Comparison of ENCODE assay signal across 10 mouse cellular contexts in the genomic region with DNA sequence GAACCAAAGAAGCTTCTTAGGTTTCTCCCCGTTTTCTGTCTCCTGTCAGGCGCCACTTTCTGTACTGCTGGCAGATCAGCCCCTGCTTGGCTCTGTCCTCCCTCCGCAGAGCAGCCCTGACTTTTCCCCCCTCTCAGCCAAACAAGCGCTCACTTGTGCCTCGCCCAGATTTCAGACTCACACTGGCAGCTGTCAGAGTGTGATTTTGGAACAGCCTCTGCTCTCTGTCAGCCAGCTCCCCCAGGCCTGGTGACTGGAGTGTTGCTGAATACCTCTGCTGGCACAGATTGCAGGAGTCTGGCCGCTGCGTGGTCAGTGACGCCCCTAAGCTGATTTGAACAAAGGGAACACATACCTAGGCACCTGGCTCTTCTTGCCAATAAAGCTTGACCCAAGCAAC. TPM values are rescaled to one million over a fixed set of nuclear protein-coding genes. Genes with fewer than 3 reads are reported as not detected.
A peak's percentile ranks its signal among the peaks of the same experiment; 100 is the strongest.
DNase-seq lines count a peak whose midpoint lies in the region; ATAC-seq and TF ChIP-seq lines count a peak whose summit lies in the region.
"Had no signal": no experiment of that assay in that cellular context is flagged by ENCODE, and none has a peak within 500 bp of the region (broad histone marks: within the 10 kb centered on the region; RNA-seq: fewer than 3 reads in every experiment).

No protein-coding gene starts in this region.

- no peaks in the 10 kb centered on the region for H3K4me1 ChIP-seq in neural tube, embryonic 14.5 days (ENCODE audit: control insufficient read depth, insufficient read depth, low read length)
- H3K4me1 ChIP-seq in forebrain, embryonic 16.5 days (replicated peaks; ENCODE audit: control insufficient read depth, insufficient read depth, low read length), result peaks cover 17% of the 10 kb centered on the region
- H3K4me1 ChIP-seq in limb, embryonic 15.5 days, result peaks cover 45% of the 10 kb centered on the region
- 0 out of 2 replicates have a peak, but pooled peaks cover 3% of the 10 kb centered on the region for H3K4me1 ChIP-seq in stomach, embryonic 14.5 days (ENCODE audit: control insufficient read depth, insufficient read depth, low read length)
- H3K4me1 ChIP-seq in liver, postnatal 0 days (ENCODE audit: insufficient read depth), result no peaks in the 10 kb centered on the region

- no peak overlapping the region for H3K9ac ChIP-seq in neural tube, embryonic 14.5 days (replicated peaks; ENCODE audit: low read depth, low read length)
- no peak overlapping the region for H3K9ac ChIP-seq in forebrain, embryonic 16.5 days (replicated peaks; ENCODE audit: low read depth, low read length)
- no peak overlapping the region for H3K9ac ChIP-seq in limb, embryonic 15.5 days
- H3K9ac ChIP-seq in stomach, embryonic 14.5 days (replicated peaks; ENCODE audit: low read depth, low read length), result no peak overlapping the region
- H3K9ac ChIP-seq in liver, postnatal 0 days (replicated peaks), result no peak overlapping the region

- DNase-seq in neural tube, embryonic 10.5 days (ENCODE audit: extremely low spot score, low spot score), result no peak
- DNase-seq in heart, postnatal 25 days (ENCODE audit: low spot score), result peak; percentile 80
- no peak for DNase-seq in liver, postnatal 0 days
- no peak for DNase-seq in thymus, postnatal 0 days (ENCODE audit: low spot score)

- intact Hi-C loops in heart, postnatal 25 days (cut with DNase I), result no loop called here

- 66% methylated on average over 8 of the region's 8 CpGs for WGBS in neural tube, embryonic 14.5 days
- WGBS in forebrain, embryonic 16.5 days, result 17% methylated on average over 8 of the region's 8 CpGs
- 20% methylated on average over 8 of the region's 8 CpGs for WGBS in limb, embryonic 15.5 days
- 45% methylated on average over 8 of the region's 8 CpGs for WGBS in stomach, embryonic 14.5 days
- WGBS in liver, postnatal 0 days (ENCODE audit: insufficient replicate concordance), result 72% methylated on average over 8 of the region's 8 CpGs

- no peaks in the 10 kb centered on the region for H3K27me3 ChIP-seq in neural tube, embryonic 14.5 days (ENCODE audit: control insufficient read depth, insufficient read depth, low read length)
- no peaks in the 10 kb centered on the region for H3K27me3 ChIP-seq in forebrain, embryonic 16.5 days (replicated peaks; ENCODE audit: control insufficient read depth, insufficient read depth, low read length)
- H3K27me3 ChIP-seq in limb, embryonic 15.5 days, result no peaks in the 10 kb centered on the region
- no peaks in the 10 kb centered on the region for H3K27me3 ChIP-seq in stomach, embryonic 14.5 days (ENCODE audit: control insufficient read depth, insufficient read depth, low read length)
- no peaks in the 10 kb centered on the region for H3K27me3 ChIP-seq in liver, postnatal 0 days (ENCODE audit: insufficient read depth, low read length)

- no peak overlapping the region for H3K4me3 ChIP-seq in neural tube, embryonic 14.5 days (ENCODE audit: low read depth, low read length)
- no peak overlapping the region for H3K4me3 ChIP-seq in forebrain, embryonic 16.5 days (replicated peaks; ENCODE audit: low read length)
- no peak overlapping the region for H3K4me3 ChIP-seq in limb, embryonic 15.5 days
- H3K4me3 ChIP-seq in stomach, embryonic 14.5 days (ENCODE audit: low read depth, low read length), result no peak overlapping the region
- H3K4me3 ChIP-seq in liver, postnatal 0 days (ENCODE audit: low read depth, low read length), result no peak overlapping the region
- H3K4me3 ChIP-seq: erythroblast, embryonic 14.5 days had no signal

- H3K4me2 ChIP-seq in neural tube, embryonic 14.5 days (ENCODE audit: low read depth, low read length), result no peak overlapping the region
- H3K4me2 ChIP-seq in forebrain, embryonic 16.5 days (ENCODE audit: low read length), result no peak overlapping the region
- H3K4me2 ChIP-seq in limb, embryonic 15.5 days, result no peak overlapping the region
- H3K4me2 ChIP-seq in stomach, embryonic 14.5 days (replicated peaks; ENCODE audit: low read depth, low read length), result no peak overlapping the region
- H3K4me2 ChIP-seq in liver, postnatal 0 days (ENCODE audit: low read depth, low read length), result no peak overlapping the region

- 0 out of 2 replicates have a peak, but pooled peaks cover 4% of the 10 kb centered on the region for H3K36me3 ChIP-seq in neural tube, embryonic 14.5 days (ENCODE audit: control insufficient read depth, insufficient read depth, low read length)
- peaks cover 8% of the 10 kb centered on the region; the same call in 1 of the 2 replicates for H3K36me3 ChIP-seq in forebrain, embryonic 16.5 days (ENCODE audit: control insufficient read depth, insufficient read depth)
- H3K36me3 ChIP-seq in limb, embryonic 15.5 days, result peaks cover 23% of the 10 kb centered on the region; the same call in 1 of the 2 replicates
- no peaks in the 10 kb centered on the region; the same call in 1 of the 2 replicates for H3K36me3 ChIP-seq in stomach, embryonic 14.5 days (ENCODE audit: control insufficient read depth, insufficient read depth, low read length)
- no peaks in the 10 kb centered on the region for H3K36me3 ChIP-seq in liver, postnatal 0 days (replicated peaks; ENCODE audit: insufficient read depth, low read length)

- peak; percentile 38; the same call in 1 of the 2 replicates for ATAC-seq in neural tube, embryonic 14.5 days (ENCODE audit: low read depth)
- ATAC-seq in forebrain, embryonic 16.5 days, result peak; percentile 90
- ATAC-seq in limb, embryonic 15.5 days (ENCODE audit: insufficient number of reproducible peaks, low FRiP score, low TSS enrichment, low read depth), result peak; percentile 84
- ATAC-seq in stomach, embryonic 14.5 days (ENCODE audit: insufficient number of reproducible peaks, insufficient read depth, low FRiP score, low read depth), result peak; percentile 38; the same call in 1 of the 2 replicates
- no peak for ATAC-seq in liver, postnatal 0 days

- no peak overlapping the region for H3K27ac ChIP-seq in neural tube, embryonic 14.5 days (ENCODE audit: low read depth, low read length)
- peak overlapping the region; percentile 54 for H3K27ac ChIP-seq in forebrain, embryonic 16.5 days (ENCODE audit: low read length)
- peak overlapping the region; percentile 88 for H3K27ac ChIP-seq in limb, embryonic 15.5 days
- peak overlapping the region; percentile 21 for H3K27ac ChIP-seq in stomach, embryonic 14.5 days (ENCODE audit: low read length)
- H3K27ac ChIP-seq in liver, postnatal 0 days (ENCODE audit: low read depth), result no peak overlapping the region

- no peak for TF ChIP-seq CTCF in liver, postnatal 0 days (IDR thresholded peaks at IDR 0.05; ENCODE audit: low read depth)

- no peaks in the 10 kb centered on the region for H3K9me3 ChIP-seq in neural tube, embryonic 14.5 days (ENCODE audit: control insufficient read depth, low read length)
- no peaks in the 10 kb centered on the region for H3K9me3 ChIP-seq in forebrain, embryonic 16.5 days (ENCODE audit: control insufficient read depth, low read length)
- H3K9me3 ChIP-seq in limb, embryonic 15.5 days, result no peaks in the 10 kb centered on the region
- H3K9me3 ChIP-seq in stomach, embryonic 14.5 days (ENCODE audit: control insufficient read depth, low read depth, low read length), result no peaks in the 10 kb centered on the region
- H3K9me3 ChIP-seq in liver, postnatal 0 days (ENCODE audit: low read length), result no peaks in the 10 kb centered on the region

- TF ChIP-seq EP300 in liver, postnatal 0 days (IDR thresholded peaks at IDR 0.05; ENCODE audit: low read depth), result no peak

RNA-seq across cellular contexts. Expression of a gene that starts 9.8 kb away (rescaled TPM):
- polyA plus RNA-seq in neural tube, embryonic 14.5 days (2014; fragmentation: Nextera tagmentation; extraction: Ambion mirVana), result not detected in 2 replicates
- polyA plus RNA-seq in forebrain, embryonic 16.5 days (2015; fragmentation: Nextera tagmentation; extraction: Ambion mirVana), result not detected in 2 replicates
- not detected for total RNA-seq in heart, postnatal 25 days (2021)
- not detected in 2 replicates for polyA plus RNA-seq in limb, embryonic 15.5 days (2015; fragmentation: Nextera tagmentation; extraction: Ambion mirVana)
- polyA plus RNA-seq in stomach, embryonic 14.5 days (2014; fragmentation: Nextera tagmentation; extraction: Ambion mirVana), result not detected in 2 replicates
- not detected in 2 replicates for polyA plus RNA-seq in liver, postnatal 0 days (2015; fragmentation: Nextera tagmentation; extraction: Ambion mirVana)
- 0.07 TPM in 1 of 2 replicates, not detected in the other for polyA plus RNA-seq in thymus, postnatal 0 days (2015; fragmentation: Nextera tagmentation; extraction: Ambion mirVana)
- total RNA-seq: MEL had no signal
- polyA plus RNA-seq: erythroblast, embryonic 14.5 days had no signal

RNA-seq across cellular contexts. Expression of a gene that starts 50.1 kb away (rescaled TPM):
- 29.8 and 34.3 TPM in 2 replicates for polyA plus RNA-seq in neural tube, embryonic 14.5 days (2014; fragmentation: Nextera tagmentation; extraction: Ambion mirVana)
- polyA plus RNA-seq in forebrain, embryonic 16.5 days (2015; fragmentation: Nextera tagmentation; extraction: Ambion mirVana), result 19.4 and 21.6 TPM in 2 replicates
- not detected for total RNA-seq in heart, postnatal 25 days (2021)
- polyA plus RNA-seq in limb, embryonic 15.5 days (2015; fragmentation: Nextera tagmentation; extraction: Ambion mirVana), result 2.1 and 2.4 TPM in 2 replicates
- polyA plus RNA-seq in stomach, embryonic 14.5 days (2014; fragmentation: Nextera tagmentation; extraction: Ambion mirVana), result 2.8 TPM in 2 replicates
- polyA plus RNA-seq in liver, postnatal 0 days (2015; fragmentation: Nextera tagmentation; extraction: Ambion mirVana), result 0.09 and 0.18 TPM in 2 replicates
- 0.18 and 0.31 TPM in 2 replicates for polyA plus RNA-seq in thymus, postnatal 0 days (2015; fragmentation: Nextera tagmentation; extraction: Ambion mirVana)
- polyA plus RNA-seq: erythroblast, embryonic 14.5 days had no signal

RNA-seq across cellular contexts. Expression of a gene that starts 50.2 kb away (rescaled TPM):
- polyA plus RNA-seq in neural tube, embryonic 14.5 days (2014; fragmentation: Nextera tagmentation; extraction: Ambion mirVana), result 16.2 and 18.2 TPM in 2 replicates
- polyA plus RNA-seq in forebrain, embryonic 16.5 days (2015; fragmentation: Nextera tagmentation; extraction: Ambion mirVana), result 15.7 and 20.6 TPM in 2 replicates
- total RNA-seq in heart, postnatal 25 days (2021), result 1 to 10 TPM; 6.6 to 7.5 TPM
- polyA plus RNA-seq in limb, embryonic 15.5 days (2015; fragmentation: Nextera tagmentation; extraction: Ambion mirVana), result 17.2 and 19.2 TPM in 2 replicates
- polyA plus RNA-seq in stomach, embryonic 14.5 days (2014; fragmentation: Nextera tagmentation; extraction: Ambion mirVana), result 22.1 and 23.9 TPM in 2 replicates
- 4.7 and 5.0 TPM in 2 replicates for polyA plus RNA-seq in liver, postnatal 0 days (2015; fragmentation: Nextera tagmentation; extraction: Ambion mirVana)
- 26.6 and 27.7 TPM in 2 replicates for polyA plus RNA-seq in thymus, postnatal 0 days (2015; fragmentation: Nextera tagmentation; extraction: Ambion mirVana)

Comparison
In these comparisons a context has a peak if more than half of its experiments do, and no peak if none do; other contexts are left out.
1. H3K27ac ChIP-seq: peak in forebrain, embryonic 16.5 days (single experiment), limb, embryonic 15.5 days (single experiment) and stomach, embryonic 14.5 days (single experiment); none in neural tube, embryonic 14.5 days (single experiment) and liver, postnatal 0 days (single experiment).